Mouse (Mus musculus) left cerebral cortex, postnatal 10 days (tissue): Measurements from ENCODE around the gene Tbxas1. TPM values are rescaled to one million over a fixed set of nuclear protein-coding genes. Genes with fewer than 3 reads are reported as not detected.

Experiments used
- DNase-seq, 2 experiments: peaks; one replicate each; pipeline ENCODE4 v3.0.0; 2021 to 2022; ENCODE audit warnings: low spot score in 2 of 2, mixed read lengths in 1 of 2; ENCODE audit errors: extremely low spot score in 1 of 2
- intact Hi-C: fragments of 180-260 bp; cut with DNase I; formaldehyde crosslinking; loops from one replicate; pipeline ENCODE4 v1.15.1; 2025
- total RNA-seq, 2 experiments: library from RNA; stranded (reverse); gene quantifications; 2 replicates each; pipeline ENCODE4 v1.2.3; 2021

Gene Tbxas1
- total RNA-seq, 2 experiments from 2014 or later, result 2.1 to 2.9 TPM

DNA sequence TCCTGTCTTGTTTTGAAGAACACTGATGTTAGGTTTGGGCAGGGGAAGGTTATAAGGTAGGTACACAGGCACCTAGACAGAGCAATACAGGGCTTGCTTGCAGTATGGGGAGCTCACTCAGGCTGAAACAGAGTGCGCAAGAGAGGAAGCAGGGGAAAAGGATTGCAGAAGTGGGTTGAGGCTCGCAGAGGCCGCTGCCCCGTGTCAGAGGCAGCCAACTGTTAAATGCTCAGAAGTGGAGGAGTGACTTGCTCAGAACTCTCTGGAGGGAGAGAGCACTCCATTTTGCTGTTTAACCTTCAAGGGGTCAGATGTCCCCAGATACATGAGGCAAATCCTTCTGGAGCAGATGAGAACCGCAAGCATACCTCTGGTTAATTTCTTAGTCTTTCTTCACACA lies 132.0 kb downstream of the Tbxas1 start:
- no peak for DNase-seq
- intact Hi-C loops, result no loop called here

DNA sequence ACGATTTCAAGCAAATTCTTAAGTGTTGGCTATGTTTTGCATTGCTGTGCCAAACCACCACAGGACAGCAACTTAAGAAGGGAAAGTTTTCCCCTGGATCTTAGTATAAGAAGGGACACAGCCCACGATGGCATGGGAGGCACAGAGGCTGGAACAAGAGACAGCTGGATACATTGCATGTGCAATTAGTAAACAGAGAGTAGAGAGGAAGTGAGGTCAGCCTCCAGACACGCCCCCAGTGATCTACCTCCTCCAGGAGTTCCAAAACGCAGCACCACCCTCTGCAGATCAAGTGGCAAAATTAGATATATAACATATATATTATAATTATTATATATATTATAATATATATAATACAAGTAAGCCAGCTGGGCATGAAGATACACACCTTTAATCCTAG lies 132.9 kb downstream of the Tbxas1 start:
- DNase-seq, result no peak
- intact Hi-C loops, result no loop called here

DNA sequence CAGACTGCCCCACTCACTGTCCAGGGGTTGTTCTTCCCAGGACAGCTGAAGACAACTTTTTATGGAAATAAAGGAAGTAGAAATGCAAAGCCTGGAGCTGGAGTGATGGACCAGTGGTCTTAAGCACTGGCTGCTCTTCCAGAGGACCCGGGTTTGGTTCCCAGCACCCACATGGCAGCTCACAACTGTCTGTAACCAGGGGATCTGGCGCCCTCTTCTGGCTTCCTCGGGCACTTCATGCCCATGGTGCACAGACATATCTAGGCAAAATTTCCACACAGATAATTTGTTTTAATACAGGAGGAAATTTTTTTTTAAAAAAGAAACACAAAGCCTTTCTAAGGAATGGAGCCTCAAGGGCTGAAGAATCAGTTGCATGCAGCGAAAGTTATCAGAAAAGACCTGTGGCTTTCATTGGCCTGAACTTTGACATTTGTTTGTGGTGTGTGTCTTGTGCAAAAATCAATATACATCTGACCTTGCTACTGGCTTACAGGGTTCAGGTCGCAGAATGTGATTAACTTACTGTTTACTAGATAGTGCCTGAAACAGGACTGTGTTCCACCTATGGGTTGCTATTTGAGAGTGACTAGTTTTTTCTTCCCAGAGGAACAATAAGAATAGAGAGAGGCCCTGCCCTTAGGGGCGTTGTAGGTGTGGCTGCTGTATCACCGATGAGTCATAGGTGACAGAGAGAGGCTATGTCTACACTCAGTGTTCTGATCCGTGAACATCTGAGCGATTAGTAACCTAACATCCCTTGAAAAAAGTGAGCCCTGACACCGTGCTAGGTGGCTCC lies 138.0 kb downstream of the Tbxas1 start:
- intact Hi-C loops, result no loop called here
- no peak for DNase-seq

DNA sequence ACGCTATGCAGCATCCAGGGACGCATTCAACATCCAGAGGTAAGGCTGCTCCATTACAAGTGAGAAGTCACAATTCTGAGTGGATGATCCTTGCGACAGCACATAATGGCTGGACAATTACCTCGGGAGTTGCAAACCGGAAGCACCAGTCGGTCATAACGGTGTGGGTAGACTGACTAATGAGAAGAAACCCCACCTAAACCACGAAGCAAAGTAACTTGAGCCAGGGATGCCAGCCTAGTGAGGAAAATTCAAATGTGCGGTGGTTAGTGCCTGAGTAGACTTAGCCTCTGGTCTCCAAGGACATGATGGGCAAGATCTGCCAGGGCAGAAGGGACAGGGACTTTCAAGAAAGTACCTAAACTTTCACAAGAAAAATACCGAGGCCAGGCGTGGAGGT lies 142.7 kb downstream of the Tbxas1 start:
- no peak for DNase-seq
- intact Hi-C loops, result no loop called here

DNA sequence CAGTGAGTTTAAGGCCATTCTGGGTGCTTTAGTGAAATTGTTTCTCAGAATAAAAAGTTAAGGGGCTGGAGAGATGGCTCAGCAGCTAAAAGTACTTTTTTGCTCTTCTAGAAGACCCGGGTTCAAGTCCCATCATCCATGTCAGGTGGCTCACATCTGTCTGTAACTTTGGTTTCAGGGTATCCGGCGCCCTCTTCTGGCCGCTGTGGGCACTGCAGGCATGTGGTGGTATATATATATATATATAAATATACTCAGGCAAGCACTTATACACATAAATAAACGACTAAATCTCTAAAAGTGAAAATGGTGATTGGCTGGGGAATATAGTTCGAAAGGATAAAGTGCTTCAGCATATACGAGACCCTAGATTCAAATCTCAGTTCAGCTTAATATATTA lies 143.6 kb downstream of the Tbxas1 start:
- intact Hi-C loops, result no loop called here
- DNase-seq, result no peak

DNA sequence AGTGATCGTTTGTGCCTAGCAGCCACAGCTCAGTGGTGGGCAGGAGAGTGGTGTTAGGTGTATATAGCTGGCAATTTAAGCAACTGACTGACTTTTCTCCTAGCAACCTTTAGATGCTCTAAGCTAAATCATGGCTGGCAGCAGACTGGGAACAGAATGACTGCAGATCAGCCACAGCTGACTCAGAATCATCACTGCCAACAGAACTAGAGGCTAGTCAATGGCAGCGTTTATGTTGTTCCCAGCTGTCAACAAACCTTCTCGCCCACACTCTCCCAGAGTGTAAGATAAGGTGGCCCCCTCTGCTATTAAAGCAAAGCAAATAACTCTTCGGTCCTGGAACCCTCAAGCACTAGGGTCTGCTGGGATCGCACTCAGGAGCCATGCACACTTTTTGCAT lies 144.0 kb downstream of the Tbxas1 start:
- intact Hi-C loops, result no loop called here
- DNase-seq, result no peak

DNA sequence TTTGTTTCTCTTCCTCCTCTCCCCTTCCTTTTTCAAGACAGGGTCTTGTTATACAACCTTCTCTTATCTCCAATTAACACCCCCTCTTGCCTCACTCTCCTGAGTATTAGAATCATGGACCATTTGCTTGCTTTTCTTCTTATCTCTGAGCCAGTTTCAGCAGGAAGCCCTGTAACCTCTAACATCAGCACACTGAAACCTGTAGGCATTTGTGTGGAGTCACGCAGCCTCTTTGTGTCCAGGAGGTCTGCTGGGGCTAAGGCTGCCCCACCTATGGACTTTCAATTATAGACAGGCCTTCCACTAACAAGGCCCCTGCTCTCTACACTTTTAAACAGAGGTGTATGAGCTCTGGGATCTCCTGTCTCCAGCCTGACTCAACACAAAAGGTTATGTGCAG lies 146.7 kb downstream of the Tbxas1 start:
- no peak for DNase-seq
- intact Hi-C loops, result no loop called here

DNA sequence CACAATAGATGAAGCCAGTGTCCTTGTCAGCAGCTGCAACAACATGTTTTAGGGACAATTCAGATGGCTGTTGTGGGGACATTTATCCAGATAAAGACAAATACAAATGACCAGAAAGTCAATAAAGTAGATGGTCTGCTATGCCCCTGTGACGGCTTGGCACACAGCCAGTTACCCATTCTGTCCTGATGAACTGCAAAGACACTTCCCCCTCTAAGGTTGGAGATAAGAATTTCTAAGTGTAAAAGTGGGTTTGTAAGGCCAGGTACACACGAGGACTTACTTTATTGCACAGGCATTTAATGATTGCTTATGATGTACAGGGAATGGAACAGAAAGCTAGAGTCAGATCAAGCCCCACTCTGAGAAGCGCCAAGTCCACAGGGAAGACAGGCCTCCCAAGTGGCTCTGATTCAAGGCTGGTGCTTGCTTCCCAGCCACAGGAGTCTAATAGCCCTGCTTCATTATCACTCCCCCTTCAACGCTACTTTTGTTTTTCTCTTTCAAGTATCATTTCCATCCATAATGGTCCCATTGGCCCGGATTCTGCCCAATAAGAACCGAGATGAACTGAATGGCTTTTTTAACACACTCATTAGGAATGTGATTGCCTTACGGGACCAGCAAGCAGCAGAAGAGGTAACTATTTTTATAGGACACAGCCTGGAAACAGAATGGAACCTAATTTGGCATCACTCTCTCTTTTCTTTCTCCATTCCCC lies 147.4 kb downstream of the Tbxas1 start:
- DNase-seq, result no peak
- intact Hi-C loops, result no loop called here

DNA sequence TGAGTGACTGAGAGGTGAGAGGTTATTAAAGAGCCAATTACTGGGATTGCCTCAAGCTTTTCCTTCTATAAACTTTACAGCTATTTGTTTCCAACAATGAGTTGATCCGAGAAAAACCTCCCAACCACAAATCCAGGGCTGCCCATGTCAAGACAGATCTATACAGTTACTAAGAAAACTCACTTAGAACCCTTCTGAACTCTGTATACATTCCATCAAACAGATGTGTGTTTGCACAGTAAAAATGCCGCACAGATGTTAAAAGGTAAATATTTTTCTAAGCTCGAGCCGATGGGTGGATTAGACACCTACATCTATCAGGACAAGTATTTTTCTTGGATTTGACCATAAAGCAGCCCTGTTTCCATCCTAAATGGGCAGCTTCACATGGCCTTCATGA lies 149.4 kb downstream of the Tbxas1 start:
- DNase-seq, result no peak
- intact Hi-C loops, result no loop called here

DNA sequence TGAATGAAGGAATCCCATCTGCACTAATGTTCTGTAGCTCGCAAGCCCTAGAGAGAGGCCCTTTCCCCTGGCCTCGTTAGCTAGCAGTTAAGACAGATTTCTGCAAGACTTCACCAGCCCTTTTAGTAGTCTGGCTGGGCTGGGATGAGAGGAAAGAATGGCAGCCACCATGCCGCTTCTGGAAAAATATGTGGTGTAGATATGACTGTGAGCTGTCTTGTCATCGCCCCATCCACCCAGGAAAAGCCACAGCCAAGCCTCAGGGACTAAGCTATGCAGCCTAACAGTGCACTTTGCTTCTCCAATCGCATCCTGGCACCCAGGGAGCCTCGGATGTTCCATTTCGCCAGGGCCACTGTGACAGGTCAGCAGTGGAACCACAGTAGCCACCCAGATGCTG lies 149.8 kb downstream of the Tbxas1 start:
- DNase-seq, result no peak
- intact Hi-C loops, result no loop called here

DNA sequence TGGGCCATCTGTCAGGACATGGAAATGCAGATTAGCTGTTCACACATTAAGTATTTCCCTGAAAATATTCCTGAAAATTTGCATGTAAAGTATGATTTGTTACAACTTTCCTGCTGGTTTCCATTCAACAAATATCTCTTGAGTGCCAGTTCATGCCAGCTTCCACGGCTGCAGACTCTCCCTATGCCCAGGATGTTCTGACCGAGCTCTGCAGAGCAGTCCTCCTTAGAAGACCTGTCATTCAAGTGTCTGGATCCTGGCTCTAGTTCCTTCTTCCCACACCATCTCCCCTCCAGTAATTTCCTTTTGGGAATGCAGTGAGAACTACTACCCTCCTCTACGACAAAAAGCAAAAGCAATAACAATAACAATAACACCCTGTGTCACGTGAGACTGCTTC lies 155.5 kb downstream of the Tbxas1 start:
- DNase-seq, result no peak
- intact Hi-C loops, result no loop called here

DNA sequence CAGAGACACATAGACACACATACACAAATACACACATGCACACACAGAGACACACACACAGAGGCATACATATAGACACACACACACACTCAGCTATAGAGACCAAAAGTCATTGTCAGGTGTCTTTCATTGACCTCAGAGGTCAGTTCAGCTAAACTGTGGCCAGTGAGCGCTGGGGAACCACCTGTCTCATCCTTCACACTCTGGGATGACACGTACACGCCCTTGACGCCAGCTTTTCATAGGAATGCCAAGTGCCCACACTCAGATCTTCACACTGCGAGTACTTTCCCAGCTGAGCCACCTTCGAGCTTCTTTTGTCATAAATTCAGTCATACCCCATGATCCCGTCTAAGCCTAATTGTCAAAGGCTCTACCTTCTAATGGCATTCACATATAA lies 158.5 kb downstream of the Tbxas1 start:
- no peak for DNase-seq
- intact Hi-C loops, result no loop called here

DNA sequence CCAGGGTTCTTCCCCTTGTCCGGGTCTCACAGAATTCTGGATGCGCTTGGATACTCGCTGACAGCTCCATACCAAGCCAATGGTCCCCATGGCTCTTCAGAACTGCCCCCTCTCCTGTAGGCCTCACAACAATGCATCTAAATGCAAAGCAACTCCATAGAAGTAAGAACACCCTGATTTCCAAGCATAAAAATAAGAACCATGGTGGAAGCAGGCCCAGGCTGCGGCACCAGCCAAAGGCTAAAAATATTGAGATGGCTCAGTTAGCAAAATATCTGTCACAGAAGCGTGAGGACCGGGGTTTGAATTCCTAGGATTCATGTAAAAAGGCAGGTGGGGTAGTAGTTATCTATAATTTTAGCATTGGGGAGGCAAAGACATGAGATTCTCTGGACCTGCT lies 159.8 kb downstream of the Tbxas1 start:
- intact Hi-C loops, result no loop called here
- DNase-seq, result no peak

DNA sequence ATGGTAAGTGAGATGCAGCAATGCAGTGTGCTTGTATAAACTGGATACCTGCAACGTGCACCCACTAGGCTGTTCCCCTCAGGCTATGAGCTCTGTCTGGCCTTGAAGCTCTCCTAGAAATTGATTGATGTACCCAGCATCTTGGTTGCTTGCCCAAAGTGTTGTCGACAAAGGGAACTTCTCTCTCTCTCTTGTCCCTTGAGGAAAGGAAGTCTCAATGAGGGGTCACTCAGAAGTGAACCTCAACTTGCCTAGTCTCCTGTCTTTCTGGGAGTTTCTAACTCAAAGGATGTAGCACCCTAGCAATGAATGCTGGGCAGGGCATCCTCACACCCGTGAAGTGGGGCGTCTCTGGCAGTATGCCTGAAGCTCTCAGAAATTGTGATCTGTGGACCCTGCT lies 161.0 kb downstream of the Tbxas1 start:
- intact Hi-C loops, result no loop called here
- no peak for DNase-seq

DNA sequence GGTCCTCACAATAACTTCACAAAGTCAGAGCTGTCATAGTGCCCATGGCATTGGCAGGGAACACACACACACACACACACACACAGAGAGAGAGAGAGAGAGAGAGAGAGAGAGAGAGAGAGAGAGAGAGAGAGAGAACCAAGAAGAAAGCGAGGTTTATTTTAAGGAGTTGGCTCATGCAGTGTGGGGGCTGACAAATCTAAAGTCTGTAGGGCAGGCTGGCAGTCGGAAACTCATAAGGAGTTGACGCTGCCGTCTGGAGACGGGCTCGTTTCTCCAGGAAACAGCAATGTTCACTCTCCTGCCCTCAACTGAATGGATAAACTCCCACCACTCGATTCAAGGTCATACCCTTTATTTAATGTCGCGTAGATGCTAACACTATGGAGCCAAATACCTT lies 165.2 kb downstream of the Tbxas1 start:
- intact Hi-C loops, result no loop called here
- peak in 1 of 2 experiments; percentile 35 for DNase-seq

DNA sequence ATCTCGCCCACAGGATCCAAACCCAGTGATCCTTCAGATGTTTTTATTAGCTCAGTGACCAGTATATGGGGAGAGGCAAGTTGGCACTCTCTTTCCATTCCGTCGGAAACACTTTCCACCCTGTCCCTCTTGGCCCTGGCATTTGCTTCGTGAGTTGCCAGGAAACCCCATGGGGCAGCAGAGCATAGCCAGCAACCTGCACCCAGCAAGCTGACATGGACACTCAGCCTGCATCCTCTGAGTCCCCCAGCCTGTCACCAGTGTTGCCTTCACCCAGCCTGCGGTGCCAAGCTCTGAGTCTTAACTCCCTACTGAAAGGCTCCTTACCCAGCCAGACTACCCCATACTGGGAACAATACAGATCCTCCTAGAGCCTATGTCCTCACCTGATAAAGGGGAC lies 173.9 kb downstream of the Tbxas1 start:
- no peak for DNase-seq
- intact Hi-C loops, result no loop called here

DNA sequence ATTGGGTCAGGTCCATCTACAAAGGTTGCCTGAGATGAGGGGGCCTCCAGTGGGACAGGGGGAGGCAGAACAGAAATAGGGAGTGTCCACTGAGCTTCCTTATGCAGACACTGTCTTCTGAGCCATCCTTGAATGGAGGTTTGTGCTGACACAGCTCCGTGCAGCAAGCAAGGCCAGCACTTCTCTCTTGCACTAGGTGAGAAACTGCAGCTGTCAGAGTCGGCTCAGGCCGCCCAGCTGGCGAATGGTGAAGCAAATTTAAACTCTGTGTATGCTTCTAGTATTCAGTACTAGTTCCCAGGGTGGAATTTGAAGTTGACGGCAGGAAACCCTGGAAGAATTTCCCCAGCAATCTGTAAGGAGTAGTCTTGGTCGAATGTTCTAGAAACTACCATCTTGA lies 175.6 kb downstream of the Tbxas1 start:
- no peak for DNase-seq
- intact Hi-C loops, result no loop called here

DNA sequence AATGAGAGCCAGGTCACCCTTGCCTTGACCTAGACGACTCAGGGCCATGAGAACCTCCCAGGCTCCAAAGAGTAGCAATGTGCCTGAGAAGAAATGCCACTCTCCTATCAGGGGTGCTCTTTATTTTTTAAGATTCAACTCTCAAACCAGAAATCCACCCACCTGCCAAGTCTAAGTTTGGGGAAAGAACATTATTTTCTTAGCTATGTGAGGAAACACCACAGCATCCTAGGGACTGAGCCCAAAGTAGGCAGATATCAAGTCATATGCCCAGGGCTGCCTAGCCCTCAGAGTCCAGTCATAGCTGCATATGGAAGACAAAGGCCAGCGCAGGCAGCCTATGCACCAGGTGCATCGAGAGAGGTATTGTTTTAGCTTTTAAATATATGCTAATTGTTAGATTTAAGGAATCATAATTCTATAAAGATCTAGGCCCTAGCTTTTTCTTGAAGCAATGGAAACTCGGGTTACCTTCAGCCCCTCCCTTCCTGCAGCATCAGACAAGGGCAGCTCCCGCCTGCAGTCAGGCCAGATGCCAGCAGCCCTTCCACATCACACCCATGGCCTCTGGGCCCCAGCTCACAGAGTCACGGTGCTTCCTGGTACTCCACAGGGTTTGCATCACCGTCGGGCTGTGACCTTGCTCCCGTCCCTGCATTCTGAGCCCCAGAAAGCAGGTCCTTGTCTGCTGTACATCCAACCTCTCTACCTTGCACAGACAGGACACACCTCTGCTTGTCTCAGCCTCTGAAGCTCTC lies 176.8 kb downstream of the Tbxas1 start:
- DNase-seq, result no peak
- intact Hi-C loops, result no loop called here

DNA sequence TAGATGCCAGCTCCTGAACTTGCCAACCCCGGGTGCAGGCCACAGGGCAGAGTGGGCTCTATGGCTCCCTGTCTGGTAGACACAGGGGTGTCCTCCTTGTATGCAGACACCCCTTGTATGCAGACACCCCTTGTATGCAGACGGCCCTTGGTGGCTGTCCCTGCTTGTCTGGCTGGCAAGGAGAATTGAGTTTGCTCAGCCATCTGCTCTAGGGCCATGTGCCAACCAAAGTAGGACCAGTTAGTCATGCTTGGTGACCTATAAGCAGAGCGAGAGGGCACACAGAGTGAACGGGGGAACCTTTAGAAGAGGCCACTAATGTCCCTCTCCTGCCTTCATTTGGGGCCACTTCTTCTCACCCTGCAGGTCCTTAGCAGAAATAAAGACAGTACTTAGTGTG lies 177.4 kb downstream of the Tbxas1 start:
- intact Hi-C loops, result no loop called here
- no peak for DNase-seq
